ENCODE assay signal across 7 mouse cellular contexts in the genomic region with DNA sequence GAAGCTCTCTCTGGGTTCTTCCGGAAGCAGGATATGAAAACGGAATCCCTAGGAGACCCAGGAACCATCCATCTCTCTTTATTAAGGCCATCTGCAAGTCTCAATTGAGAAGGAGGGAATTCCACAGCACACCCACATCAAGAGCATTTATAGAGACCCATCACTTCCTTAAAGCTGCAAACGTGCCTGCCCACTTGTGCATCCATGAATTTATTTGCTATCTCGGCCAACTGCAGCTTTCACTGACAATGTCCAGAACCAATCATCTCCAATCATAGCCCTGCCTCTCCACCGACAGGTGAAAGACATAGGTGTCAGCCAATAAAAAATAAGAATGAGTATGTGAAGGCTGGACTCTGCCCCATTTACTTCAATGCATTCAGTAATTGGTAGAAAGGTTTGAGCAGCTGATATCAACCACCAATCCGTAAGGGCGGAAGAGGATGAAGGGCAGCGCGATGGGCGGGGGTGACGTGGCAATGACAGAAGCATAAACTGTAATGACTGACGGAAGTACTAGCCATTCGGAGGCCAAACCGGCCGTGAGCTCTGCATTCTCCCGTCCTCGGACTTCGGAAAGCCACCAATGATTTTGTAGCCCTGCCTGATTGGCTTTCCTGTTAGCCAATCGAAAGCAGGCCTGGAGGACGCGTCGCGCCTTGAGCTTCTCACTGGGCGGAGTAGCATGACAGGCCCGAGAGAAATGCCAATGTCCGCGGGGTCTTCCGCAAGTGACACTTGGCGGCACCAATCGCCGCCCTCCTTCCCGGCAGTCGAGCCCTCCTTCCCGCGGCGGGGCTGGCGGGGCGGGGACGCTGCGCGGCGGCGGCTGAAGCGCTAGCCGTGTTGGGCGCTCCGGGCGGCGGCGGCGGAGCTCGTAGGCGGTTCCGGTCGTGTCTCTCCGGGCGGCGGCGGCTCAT. TPM values are rescaled to one million over a fixed set of nuclear protein-coding genes. Genes with fewer than 3 reads are reported as not detected.
DNase-seq lines count a peak whose midpoint lies in the region; ATAC-seq and TF ChIP-seq lines count a peak whose summit lies in the region.

Gene Osbp, plus strand, starts transcription at position 919 of the 920 bp plus-strand sequence.

- peak within 1 kb of the TSS; percentile 82 for H3K4me2 ChIP-seq in intestine, postnatal 0 days (replicated peaks; ENCODE audit: low read depth)
- H3K4me2 ChIP-seq in midbrain, embryonic 12.5 days (replicated peaks): peak within 1 kb of the TSS; percentile 94

- peak; percentile 99 for DNase-seq in adrenal gland, postnatal 10 days
- DNase-seq in embryonic facial prominence, embryonic 10.5 days (ENCODE audit: low spot score): peak; percentile 98
- peak; percentile 100 for DNase-seq in gonadal fat pad, adult 2 months (ENCODE audit: low read depth)
- peak; percentile 99 for DNase-seq in left cerebral cortex, postnatal 4 days

- TF ChIP-seq POLR2A in small intestine, adult 2 months (IDR thresholded peaks at IDR 0.05; ENCODE audit: low read depth, low read length): no peak; the same call in none of the 2 replicates

- no peaks in the 10 kb centered on the region for H3K27me3 ChIP-seq in embryonic facial prominence, embryonic 10.5 days (replicated peaks; ENCODE audit: low read depth, poor library complexity, severe bottlenecking)
- H3K27me3 ChIP-seq in intestine, postnatal 0 days (replicated peaks; ENCODE audit: control insufficient read depth, insufficient read depth, low read length): no peaks in the 10 kb centered on the region
- H3K27me3 ChIP-seq in midbrain, embryonic 12.5 days: no peaks in the 10 kb centered on the region
- H3K27me3 ChIP-seq in small intestine, adult 2 months (ENCODE audit: control insufficient read depth, insufficient read depth, low read length): no peaks in the 10 kb centered on the region

- intact Hi-C loops in left cerebral cortex, postnatal 4 days (cut with DNase I): no loop called here

- whole genome bisulfite sequencing in embryonic facial prominence, embryonic 10.5 days: under 1% methylated on average over 59 of the region's 59 CpGs
- WGBS in intestine, postnatal 0 days: 0% methylated on average over 52 of the region's 59 CpGs
- under 1% methylated on average over 36 of the region's 59 CpGs for whole genome bisulfite sequencing in midbrain, embryonic 12.5 days
- whole genome bisulfite sequencing in small intestine, adult 2 months: under 1% methylated on average over 59 of the region's 59 CpGs

- no peaks in the 10 kb centered on the region; the same call in 1 of the 2 replicates for H3K36me3 ChIP-seq in embryonic facial prominence, embryonic 10.5 days (replicated peaks)
- no peaks in the 10 kb centered on the region for H3K36me3 ChIP-seq in intestine, postnatal 0 days (ENCODE audit: control insufficient read depth, insufficient read depth)
- 0 out of 2 replicates have a peak, but pooled peaks cover 3% of the 10 kb centered on the region for H3K36me3 ChIP-seq in midbrain, embryonic 12.5 days
- H3K36me3 ChIP-seq in small intestine, adult 2 months (ENCODE audit: control insufficient read depth, insufficient read depth, low read length): 0 out of 2 replicates have a peak, but pooled peaks cover 2% of the 10 kb centered on the region

- peak within 1 kb of the TSS; percentile 89 for H3K4me3 ChIP-seq in embryonic facial prominence, embryonic 10.5 days
- peak within 1 kb of the TSS; percentile 72 for H3K4me3 ChIP-seq in intestine, postnatal 0 days (ENCODE audit: low read depth, low read length)
- H3K4me3 ChIP-seq in midbrain, embryonic 12.5 days: peak within 1 kb of the TSS; percentile 85
- peak within 1 kb of the TSS; percentile 94 for H3K4me3 ChIP-seq in small intestine, adult 2 months (ENCODE audit: low read depth, low read length)

- peak within 1 kb of the TSS; percentile 86 for H3K27ac ChIP-seq in embryonic facial prominence, embryonic 10.5 days (replicated peaks)
- peak within 1 kb of the TSS; percentile 95 for H3K27ac ChIP-seq in intestine, postnatal 0 days (ENCODE audit: low read depth, low read length)
- H3K27ac ChIP-seq in midbrain, embryonic 12.5 days (replicated peaks): peak within 1 kb of the TSS; percentile 76
- H3K27ac ChIP-seq in small intestine, adult 2 months (ENCODE audit: insufficient read depth, low read depth, low read length): peak within 1 kb of the TSS; percentile 82

- no peak for TF ChIP-seq CTCF in intestine, postnatal 0 days (IDR thresholded peaks at IDR 0.05; ENCODE audit: low read depth)
- no peak for TF ChIP-seq CTCF in small intestine, adult 2 months (IDR thresholded peaks at IDR 0.05; ENCODE audit: extremely low read depth, insufficient read length, insufficient replicate concordance, low read depth, low read length)

- H3K4me1 ChIP-seq in embryonic facial prominence, embryonic 10.5 days: peaks cover 13% of the 10 kb centered on the region
- 0 out of 2 replicates have a peak, but pooled peaks cover 7% of the 10 kb centered on the region for H3K4me1 ChIP-seq in intestine, postnatal 0 days (replicated peaks; ENCODE audit: control insufficient read depth, insufficient read depth, low read length)
- peaks cover 19% of the 10 kb centered on the region for H3K4me1 ChIP-seq in midbrain, embryonic 12.5 days
- H3K4me1 ChIP-seq in small intestine, adult 2 months (ENCODE audit: control insufficient read depth, insufficient read depth, insufficient read length, low read length): 0 out of 2 replicates have a peak, but pooled peaks cover 2% of the 10 kb centered on the region

- H3K9me3 ChIP-seq in embryonic facial prominence, embryonic 10.5 days: no peaks in the 10 kb centered on the region
- H3K9me3 ChIP-seq in intestine, postnatal 0 days (ENCODE audit: control insufficient read depth): no peaks in the 10 kb centered on the region
- no peaks in the 10 kb centered on the region for H3K9me3 ChIP-seq in midbrain, embryonic 12.5 days

- peak; percentile 97 for ATAC-seq in intestine, postnatal 0 days
- peak; percentile 98 for ATAC-seq in midbrain, embryonic 12.5 days (ENCODE audit: low FRiP score, low read depth)

- H3K9ac ChIP-seq in intestine, postnatal 0 days (ENCODE audit: low read depth, low read length): peak within 1 kb of the TSS; percentile 97
- H3K9ac ChIP-seq in midbrain, embryonic 12.5 days (replicated peaks): peak within 1 kb of the TSS; percentile 78

RNA-seq across cellular contexts. Expression of gene Osbp, which starts in this region (rescaled TPM):
- total RNA-seq in adrenal gland, postnatal 10 days (2021): 10 to 100 TPM; 60.8 to 65.6 TPM
- polyA plus RNA-seq in embryonic facial prominence, embryonic 10.5 days (2016; fragmentation: Nextera tagmentation; extraction: Ambion mirVana): 2.8 and 3.5 TPM in 2 replicates
- polyA plus RNA-seq in gonadal fat pad, adult 2 months (2012; rRNA removed): 29.8 and 33.9 TPM in 2 replicates
- polyA plus RNA-seq in intestine, postnatal 0 days (2015; fragmentation: Nextera tagmentation; extraction: Ambion mirVana): 6.2 and 6.9 TPM in 2 replicates
- total RNA-seq in left cerebral cortex, postnatal 4 days (2021): 10 to 100 TPM; 52.5 to 54.4 TPM
- 4.7 and 5.0 TPM in 2 replicates for polyA plus RNA-seq in midbrain, embryonic 12.5 days (2016; fragmentation: Nextera tagmentation; extraction: Ambion mirVana)
- 7.0 and 12.0 TPM in 2 replicates for polyA plus RNA-seq in small intestine, adult 2 months (2012; rRNA removed)

Comparison
In these comparisons a context has a peak if more than half of its experiments do, and no peak if none do; other contexts are left out.
1. Peak in every context shown above with its lines: DNase-seq, ATAC-seq, H3K4me3 ChIP-seq and H3K27ac ChIP-seq.